Mouse (Mus musculus): Measurements from ENCODE around the gene Tspan9. TPM values are rescaled to one million over a fixed set of nuclear protein-coding genes. Genes with fewer than 3 reads are reported as not detected.

The Tspan9 gene
- polyA plus RNA-seq, 1 experiment from 2014 or later = 130 TPM

DNA sequence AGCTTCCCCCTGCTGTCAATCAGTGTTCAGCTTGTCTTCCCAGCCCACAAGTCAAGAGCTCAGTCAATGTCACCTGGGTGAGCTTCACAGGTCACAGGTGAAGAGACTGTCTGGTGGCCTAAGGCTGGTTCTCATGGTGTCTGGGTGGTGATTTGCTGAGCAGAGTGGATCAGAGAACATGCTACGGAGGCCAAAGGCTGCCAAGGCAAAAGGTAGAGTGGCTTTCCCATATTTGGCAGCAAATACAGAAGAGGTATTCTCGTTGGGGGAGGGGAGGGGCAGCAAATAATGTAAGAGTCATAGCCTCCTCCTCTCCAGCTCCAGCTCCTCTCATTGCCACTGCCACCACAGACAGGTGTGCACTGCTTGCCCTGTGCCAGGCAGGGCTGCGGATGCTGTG lies 37.2 kb downstream of the Tspan9 start:
- no peak for ATAC-seq (replicated peaks; ENCODE audit: insufficient number of reproducible peaks, low FRiP score, low TSS enrichment)
- Histone ChIP-seq H3K36me3 (ENCODE audit: control insufficient read depth, insufficient read depth, low read length) (no peaks in the 10 kb centered on the region), H3K4me1 (ENCODE audit: control insufficient read depth, insufficient read depth, low read length) (peaks cover 43% of the 10 kb centered on the region), H3K4me3 (ENCODE audit: low read depth, low read length) (no peak overlapping the region), H3K9me3 (replicated peaks; ENCODE audit: control insufficient read depth, low read length) (no peaks in the 10 kb centered on the region), H3K27me3 (ENCODE audit: control insufficient read depth, insufficient read depth, low read length) (no peaks in the 10 kb centered on the region), H3K9ac (ENCODE audit: low read depth, low read length) (no peak overlapping the region), H3K27ac (ENCODE audit: low read depth, low read length) (peak overlapping the region; percentile 62), H3K4me2 (no peak overlapping the region)
- 57% methylated on average over 3 of the region's 3 CpGs for WGBS (ENCODE audit: insufficient replicate concordance)

DNA sequence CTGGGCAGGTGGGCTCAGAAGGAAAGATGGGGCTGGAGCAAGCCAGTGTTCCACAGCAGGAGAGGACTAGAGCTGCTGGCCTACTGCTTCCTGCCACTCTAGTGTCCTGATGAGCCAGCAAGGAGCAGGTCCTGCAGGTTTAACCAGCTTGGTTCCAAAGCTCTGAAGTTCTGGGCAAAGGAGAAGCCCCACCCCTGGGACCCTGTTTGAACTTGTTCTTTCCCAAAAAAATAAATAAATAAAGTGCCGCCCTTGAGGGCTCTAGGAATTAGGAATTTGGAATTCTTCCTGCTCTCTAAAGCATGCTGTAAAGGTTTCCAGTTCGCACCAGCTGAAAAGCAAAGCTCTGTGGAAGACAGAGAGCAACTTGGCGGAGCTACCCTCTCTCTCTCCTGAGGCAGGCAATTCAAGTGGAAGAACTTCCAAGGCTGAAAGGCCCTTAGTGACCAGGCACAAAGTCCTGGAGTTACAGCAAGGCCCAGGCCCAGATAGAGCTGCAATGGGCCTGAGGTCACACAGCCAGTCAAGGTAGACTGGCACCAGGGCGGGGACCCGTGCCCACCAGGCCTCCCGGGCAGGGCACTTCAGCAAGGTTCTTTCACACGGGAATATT lies 38.6 kb downstream of the Tspan9 start:
- 68% methylated on average over 7 of the region's 7 CpGs for WGBS (ENCODE audit: insufficient replicate concordance)
- Histone ChIP-seq H3K9me3 (replicated peaks; ENCODE audit: control insufficient read depth, low read length) (no peaks in the 10 kb centered on the region), H3K4me1 (ENCODE audit: control insufficient read depth, insufficient read depth, low read length) (peaks cover 43% of the 10 kb centered on the region), H3K27ac (ENCODE audit: low read depth, low read length) (peak overlapping the region; percentile 62), H3K9ac (ENCODE audit: low read depth, low read length) (0 out of 2 replicates have a peak overlapping the region, but pooled peaks have one; percentile 29), H3K4me3 (ENCODE audit: low read depth, low read length) (no peak overlapping the region), H3K36me3 (ENCODE audit: control insufficient read depth, insufficient read depth, low read length) (no peaks in the 10 kb centered on the region), H3K27me3 (ENCODE audit: control insufficient read depth, insufficient read depth, low read length) (no peaks in the 10 kb centered on the region), H3K4me2 (no peak overlapping the region)
- no peak for ATAC-seq (replicated peaks; ENCODE audit: insufficient number of reproducible peaks, low FRiP score, low TSS enrichment)

DNA sequence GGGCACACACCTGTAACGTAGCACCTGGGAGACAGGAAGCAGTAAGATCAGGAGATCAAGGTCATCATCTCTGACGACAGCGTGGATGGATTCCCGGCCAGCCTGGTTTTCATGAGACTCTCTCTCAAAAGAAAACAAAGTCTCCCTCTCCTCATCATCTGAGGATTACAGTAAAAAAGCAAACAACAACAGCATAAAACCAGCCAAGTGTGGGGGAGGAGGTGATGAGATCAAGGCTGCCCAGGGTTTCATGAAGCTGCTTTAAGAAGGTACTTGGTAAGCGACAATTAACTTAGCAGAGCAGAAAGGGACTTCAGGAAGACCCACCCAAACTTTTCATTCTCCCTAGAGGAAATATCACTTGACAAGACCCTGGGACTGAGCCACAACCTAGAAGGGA lies 39.5 kb downstream of the Tspan9 start:
- Histone ChIP-seq H3K4me3 (ENCODE audit: low read depth, low read length) (no peak overlapping the region), H3K27ac (ENCODE audit: low read depth, low read length) (no peak overlapping the region), H3K4me2 (no peak overlapping the region), H3K9me3 (replicated peaks; ENCODE audit: control insufficient read depth, low read length) (no peaks in the 10 kb centered on the region), H3K36me3 (ENCODE audit: control insufficient read depth, insufficient read depth, low read length) (no peaks in the 10 kb centered on the region), H3K4me1 (ENCODE audit: control insufficient read depth, insufficient read depth, low read length) (peaks cover 50% of the 10 kb centered on the region), H3K27me3 (ENCODE audit: control insufficient read depth, insufficient read depth, low read length) (no peaks in the 10 kb centered on the region), H3K9ac (ENCODE audit: low read depth, low read length) (no peak overlapping the region)
- 68% methylated on average over 5 of the region's 5 CpGs for WGBS (ENCODE audit: insufficient replicate concordance)
- no peak for ATAC-seq (replicated peaks; ENCODE audit: insufficient number of reproducible peaks, low FRiP score, low TSS enrichment)

DNA sequence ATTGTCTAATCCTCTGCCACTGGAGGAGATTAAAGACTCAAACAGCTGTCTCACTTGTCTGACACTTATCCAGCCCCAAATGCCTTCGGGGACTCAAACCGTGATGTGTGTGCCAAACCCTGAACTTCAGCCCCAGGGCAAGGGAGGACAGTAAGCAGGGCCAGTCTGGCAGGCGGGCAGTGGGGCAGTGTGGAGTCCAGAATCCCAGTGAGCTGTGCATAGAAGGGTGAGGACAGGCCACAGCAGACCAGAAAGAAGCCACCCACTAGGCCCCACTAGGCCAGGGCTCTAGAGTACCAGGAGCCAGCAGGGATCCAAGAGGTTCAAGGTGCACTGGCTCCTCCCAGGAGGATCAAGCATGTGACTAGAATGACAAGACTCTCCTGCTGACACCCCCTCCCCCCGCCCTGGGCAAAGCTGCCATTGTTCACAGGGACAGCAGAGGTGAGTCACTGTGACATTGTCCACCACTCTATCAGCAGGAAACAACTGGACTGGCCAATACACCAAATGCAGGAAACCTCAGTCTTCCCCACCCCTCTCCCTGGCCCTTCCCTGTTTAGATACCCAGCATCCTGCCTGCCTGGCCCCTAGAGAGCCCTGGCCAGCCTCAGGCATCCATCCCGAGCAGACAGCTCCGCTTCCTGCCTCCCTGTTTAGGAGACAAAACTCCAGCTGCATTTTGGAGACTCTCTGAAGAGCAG lies 40.9 kb downstream of the Tspan9 start:
- no peaks in the 10 kb centered on the region for H3K9me3 ChIP-seq (replicated peaks; ENCODE audit: control insufficient read depth, low read length)
- peak overlapping the region; percentile 30; the same call in 1 of the 2 replicates for H3K9ac ChIP-seq (ENCODE audit: low read depth, low read length)
- WGBS (ENCODE audit: insufficient replicate concordance) = 21% methylated on average over 6 of the region's 6 CpGs
- peak; percentile 76 for ATAC-seq (replicated peaks; ENCODE audit: insufficient number of reproducible peaks, low FRiP score, low TSS enrichment)
- H3K4me1 ChIP-seq (ENCODE audit: control insufficient read depth, insufficient read depth, low read length) = peaks cover 50% of the 10 kb centered on the region
- H3K4me3 ChIP-seq (ENCODE audit: low read depth, low read length) = no peak overlapping the region
- H3K36me3 ChIP-seq (ENCODE audit: control insufficient read depth, insufficient read depth, low read length) = no peaks in the 10 kb centered on the region
- peak overlapping the region; percentile 79 for H3K27ac ChIP-seq (ENCODE audit: low read depth, low read length)
- peak overlapping the region; percentile 9; the same call in 1 of the 2 replicates for H3K4me2 ChIP-seq
- no peaks in the 10 kb centered on the region for H3K27me3 ChIP-seq (ENCODE audit: control insufficient read depth, insufficient read depth, low read length)

DNA sequence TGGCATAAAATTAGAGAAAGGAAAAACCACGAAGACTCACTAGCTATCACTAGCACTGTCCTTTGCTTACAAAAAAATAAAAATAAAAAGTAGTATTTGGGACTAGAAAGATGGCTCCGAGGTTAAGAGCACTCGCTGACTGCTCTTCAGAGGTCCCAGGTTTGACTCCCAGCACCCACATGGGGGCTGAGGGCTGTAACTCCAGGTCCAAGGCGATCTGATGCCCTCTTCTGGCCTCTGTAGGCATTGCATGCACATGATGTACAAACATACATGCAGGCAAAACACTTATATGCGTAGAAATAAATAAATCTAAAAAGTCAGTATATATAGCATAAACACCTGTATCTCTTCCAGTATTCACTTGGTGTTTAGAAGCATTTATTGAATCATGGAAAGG lies 43.5 kb downstream of the Tspan9 start:
- H3K4me1 ChIP-seq (ENCODE audit: control insufficient read depth, insufficient read depth, low read length) = peaks cover 49% of the 10 kb centered on the region
- H3K36me3 ChIP-seq (ENCODE audit: control insufficient read depth, insufficient read depth, low read length) = no peaks in the 10 kb centered on the region
- H3K4me3 ChIP-seq (ENCODE audit: low read depth, low read length) = no peak overlapping the region
- no peak overlapping the region for H3K9ac ChIP-seq (ENCODE audit: low read depth, low read length)
- no peak overlapping the region for H3K4me2 ChIP-seq
- 77% methylated on average over 5 of the region's 5 CpGs for WGBS (ENCODE audit: insufficient replicate concordance)
- no peak overlapping the region for H3K27ac ChIP-seq (ENCODE audit: low read depth, low read length)
- H3K9me3 ChIP-seq (replicated peaks; ENCODE audit: control insufficient read depth, low read length) = no peaks in the 10 kb centered on the region
- no peak for ATAC-seq (replicated peaks; ENCODE audit: insufficient number of reproducible peaks, low FRiP score, low TSS enrichment)
- no peaks in the 10 kb centered on the region for H3K27me3 ChIP-seq (ENCODE audit: control insufficient read depth, insufficient read depth, low read length)

DNA sequence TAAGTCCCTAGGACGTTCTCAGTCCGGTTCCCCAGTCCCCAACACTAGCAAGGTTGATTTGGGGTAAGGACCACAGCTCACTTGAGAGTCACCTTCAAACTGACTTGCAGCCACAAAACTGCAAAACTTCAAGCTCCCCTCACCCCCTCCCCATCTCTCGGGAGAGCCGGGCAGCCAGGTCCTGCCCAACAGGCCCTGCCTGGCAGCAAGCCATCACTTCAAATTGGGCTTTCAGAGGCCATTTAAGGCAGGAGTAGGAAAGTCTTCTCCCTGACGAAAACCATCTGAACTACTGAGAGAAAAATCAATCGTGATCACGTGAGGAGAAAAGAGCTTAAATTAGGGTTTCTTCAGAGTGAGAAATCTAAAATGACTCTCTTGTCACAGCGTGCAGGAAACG lies 44.2 kb downstream of the Tspan9 start:
- H3K9me3 ChIP-seq (replicated peaks; ENCODE audit: control insufficient read depth, low read length) = no peaks in the 10 kb centered on the region
- no peak overlapping the region for H3K4me2 ChIP-seq
- H3K36me3 ChIP-seq (ENCODE audit: control insufficient read depth, insufficient read depth, low read length) = no peaks in the 10 kb centered on the region
- peaks cover 46% of the 10 kb centered on the region for H3K4me1 ChIP-seq (ENCODE audit: control insufficient read depth, insufficient read depth, low read length)
- H3K27ac ChIP-seq (ENCODE audit: low read depth, low read length) = peak overlapping the region; percentile 43; the same call in 1 of the 2 replicates
- no peak overlapping the region for H3K4me3 ChIP-seq (ENCODE audit: low read depth, low read length)
- H3K9ac ChIP-seq (ENCODE audit: low read depth, low read length) = no peak overlapping the region
- no peak for ATAC-seq (replicated peaks; ENCODE audit: insufficient number of reproducible peaks, low FRiP score, low TSS enrichment)
- WGBS (ENCODE audit: insufficient replicate concordance) = 61% methylated on average over 9 of the region's 9 CpGs
- no peaks in the 10 kb centered on the region for H3K27me3 ChIP-seq (ENCODE audit: control insufficient read depth, insufficient read depth, low read length)

DNA sequence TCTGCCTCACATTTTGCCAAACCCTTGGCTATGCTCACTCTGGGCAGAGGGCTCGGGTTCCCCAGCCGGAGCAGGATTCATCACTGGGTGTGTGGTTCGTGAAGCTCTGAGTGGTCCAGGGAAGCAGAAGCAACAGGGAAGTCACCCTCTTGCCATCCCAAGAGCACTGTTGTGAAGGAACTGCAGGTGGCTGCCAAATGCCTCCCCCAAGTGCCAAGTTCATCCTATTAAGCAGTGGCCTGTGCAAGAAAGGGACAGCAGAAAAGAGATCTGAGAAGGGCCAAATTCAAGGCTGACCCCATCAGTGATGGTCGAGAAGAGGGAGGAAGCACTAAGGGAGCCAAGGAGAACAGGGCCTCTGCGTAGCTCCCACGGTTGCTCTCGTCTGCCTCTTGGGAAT lies 46.9 kb downstream of the Tspan9 start:
- no peak overlapping the region for H3K9ac ChIP-seq (ENCODE audit: low read depth, low read length)
- H3K36me3 ChIP-seq (ENCODE audit: control insufficient read depth, insufficient read depth, low read length) = no peaks in the 10 kb centered on the region
- 80% methylated on average over 7 of the region's 7 CpGs for WGBS (ENCODE audit: insufficient replicate concordance)
- peaks cover 51% of the 10 kb centered on the region for H3K4me1 ChIP-seq (ENCODE audit: control insufficient read depth, insufficient read depth, low read length)
- H3K9me3 ChIP-seq (replicated peaks; ENCODE audit: control insufficient read depth, low read length) = no peaks in the 10 kb centered on the region
- H3K27ac ChIP-seq (ENCODE audit: low read depth, low read length) = no peak overlapping the region
- no peaks in the 10 kb centered on the region for H3K27me3 ChIP-seq (ENCODE audit: control insufficient read depth, insufficient read depth, low read length)
- no peak for ATAC-seq (replicated peaks; ENCODE audit: insufficient number of reproducible peaks, low FRiP score, low TSS enrichment)
- H3K4me3 ChIP-seq (ENCODE audit: low read depth, low read length) = no peak overlapping the region
- no peak overlapping the region for H3K4me2 ChIP-seq

DNA sequence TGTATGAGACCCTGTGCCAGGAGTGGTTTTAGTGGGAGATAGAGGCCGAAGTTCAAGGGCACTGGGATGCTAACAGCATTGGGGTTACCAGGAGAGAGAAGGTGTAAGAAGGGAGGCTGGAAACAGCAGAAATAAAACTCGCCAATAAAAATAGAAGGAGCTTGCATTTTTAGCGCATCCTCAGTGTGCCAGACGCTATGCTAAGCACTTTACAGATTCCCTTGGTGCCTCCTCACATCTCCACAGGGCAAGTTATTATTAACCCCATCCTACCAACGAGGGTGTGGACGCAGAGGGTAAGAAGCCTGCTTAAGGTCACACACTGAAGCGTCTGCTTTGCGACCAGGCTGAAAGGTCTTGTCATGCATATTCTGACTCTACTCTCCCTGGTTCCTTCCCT lies 47.5 kb downstream of the Tspan9 start:
- WGBS (ENCODE audit: insufficient replicate concordance) = 55% methylated on average over 8 of the region's 8 CpGs
- no peaks in the 10 kb centered on the region for H3K27me3 ChIP-seq (ENCODE audit: control insufficient read depth, insufficient read depth, low read length)
- no peak overlapping the region for H3K27ac ChIP-seq (ENCODE audit: low read depth, low read length)
- no peak overlapping the region for H3K9ac ChIP-seq (ENCODE audit: low read depth, low read length)
- no peak overlapping the region for H3K4me3 ChIP-seq (ENCODE audit: low read depth, low read length)
- peaks cover 55% of the 10 kb centered on the region for H3K4me1 ChIP-seq (ENCODE audit: control insufficient read depth, insufficient read depth, low read length)
- ATAC-seq (replicated peaks; ENCODE audit: insufficient number of reproducible peaks, low FRiP score, low TSS enrichment) = no peak
- H3K4me2 ChIP-seq = no peak overlapping the region
- H3K9me3 ChIP-seq (replicated peaks; ENCODE audit: control insufficient read depth, low read length) = no peaks in the 10 kb centered on the region
- H3K36me3 ChIP-seq (ENCODE audit: control insufficient read depth, insufficient read depth, low read length) = no peaks in the 10 kb centered on the region

DNA sequence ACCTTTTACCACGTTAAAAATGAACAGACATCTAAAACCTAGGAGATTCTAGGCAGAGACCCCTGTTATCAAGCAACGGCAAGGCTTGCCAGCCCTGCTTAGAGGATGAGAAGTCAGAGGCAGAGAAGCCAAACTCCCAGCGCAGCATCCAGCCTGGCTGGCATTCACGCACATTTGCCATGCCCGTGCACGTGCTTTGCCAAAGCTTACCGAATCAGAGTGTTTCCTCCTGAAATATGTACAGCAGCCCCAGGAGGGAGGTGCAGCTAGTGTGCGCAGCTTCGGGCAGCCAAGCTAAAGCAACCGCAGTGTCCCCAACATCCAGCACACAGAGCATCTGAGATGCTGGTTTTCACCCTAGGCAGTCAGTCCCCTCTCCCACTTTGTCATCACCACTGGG lies 48.3 kb downstream of the Tspan9 start:
- Histone ChIP-seq H3K4me3 (ENCODE audit: low read depth, low read length) (no peak overlapping the region), H3K27ac (ENCODE audit: low read depth, low read length) (no peak overlapping the region), H3K4me1 (ENCODE audit: control insufficient read depth, insufficient read depth, low read length) (peaks cover 63% of the 10 kb centered on the region), H3K9me3 (replicated peaks; ENCODE audit: control insufficient read depth, low read length) (no peaks in the 10 kb centered on the region), H3K36me3 (ENCODE audit: control insufficient read depth, insufficient read depth, low read length) (no peaks in the 10 kb centered on the region), H3K27me3 (ENCODE audit: control insufficient read depth, insufficient read depth, low read length) (no peaks in the 10 kb centered on the region), H3K9ac (ENCODE audit: low read depth, low read length) (no peak overlapping the region), H3K4me2 (no peak overlapping the region)
- 88% methylated on average over 10 of the region's 10 CpGs for WGBS (ENCODE audit: insufficient replicate concordance)
- ATAC-seq (replicated peaks; ENCODE audit: insufficient number of reproducible peaks, low FRiP score, low TSS enrichment) = no peak
